Mouse (Mus musculus): ENCODE data around the gene Dusp7.

DNA sequence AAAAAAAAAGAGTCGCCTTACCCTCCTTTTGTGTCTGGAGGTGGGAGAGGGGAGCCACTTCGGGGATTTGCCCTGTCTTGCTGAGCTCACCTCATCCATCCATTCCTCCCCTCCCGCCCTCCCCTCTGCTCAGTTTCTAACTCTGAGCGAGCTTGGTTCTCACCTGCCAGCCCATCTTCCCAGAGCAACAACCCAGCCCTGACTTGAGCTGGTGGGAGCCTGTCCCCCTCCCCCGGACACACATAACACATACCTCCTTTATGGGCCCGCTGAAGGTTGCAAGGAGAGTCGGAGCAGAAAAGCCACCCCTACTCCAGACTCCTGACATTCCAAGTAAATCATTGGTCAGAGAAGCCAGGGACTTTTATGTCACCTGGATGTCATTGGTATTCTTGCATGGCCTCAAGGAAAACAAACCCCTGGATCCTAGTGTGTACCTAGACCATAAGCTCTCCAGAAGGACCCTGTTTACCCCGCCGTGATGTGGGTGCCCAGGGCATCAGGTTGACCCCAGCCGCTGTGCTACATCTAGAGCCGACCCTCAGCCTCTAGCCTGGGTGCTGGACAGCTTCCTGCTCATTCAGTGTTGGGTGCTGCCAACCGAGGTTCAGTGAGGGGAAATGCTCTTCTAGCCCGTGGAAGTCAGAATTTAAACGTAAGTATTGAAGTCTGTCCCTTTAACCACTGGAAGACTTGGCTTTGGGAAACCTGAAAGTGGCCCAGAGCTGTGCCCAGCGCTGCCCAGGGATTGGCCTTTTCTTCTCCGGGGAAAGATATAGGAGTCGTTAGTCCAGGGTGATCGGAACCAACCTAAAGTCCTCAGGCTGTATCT is 52.8 kb downstream of the Dusp7 start:
- TF ChIP-seq CTCF (conservative IDR thresholded peaks at IDR 0.05; ENCODE audit: low read length) (no peak), NANOG (IDR thresholded peaks at IDR 0.05; ENCODE audit: borderline replicate concordance, low read length) (no peak), POU5F1 (IDR thresholded peaks at IDR 0.05; ENCODE audit: borderline replicate concordance, low read length) (no peak)
